Comparison of ENCODE assay signal across 8 mouse cellular contexts in genomic region chr1:153900860-153901730, GRCm38 (mm10). TPM values are rescaled to one million over a fixed set of nuclear protein-coding genes. Genes with fewer than 3 reads are reported as not detected.
A peak's percentile ranks its signal among the peaks of the same experiment; 100 is the strongest.
DNase-seq lines count a peak whose midpoint lies in the region; ATAC-seq and TF ChIP-seq lines count a peak whose summit lies in the region.

No protein-coding gene starts in this region.

- 5% methylated on average over 25 of the region's 25 CpGs for WGBS in thymus, adult 2 months
- 2% methylated on average over 25 of the region's 25 CpGs for WGBS in intestine, embryonic 14.5 days
- 1% methylated on average over 25 of the region's 25 CpGs for WGBS in lung, adult 2 months
- WGBS in neural tube, embryonic 15.5 days, result 1% methylated on average over 25 of the region's 25 CpGs

- peak; percentile 27 for ATAC-seq in common myeloid progenitor, adult 5-6 weeks (replicated peaks; ENCODE audit: low read depth, poor library complexity, severe bottlenecking)
- ATAC-seq in intestine, embryonic 14.5 days (replicated peaks; ENCODE audit: low FRiP score, low TSS enrichment, low read depth), result no peak
- no peak for ATAC-seq in neural tube, embryonic 15.5 days (ENCODE audit: low FRiP score)

- TF ChIP-seq POLR2A in thymus, adult 2 months (IDR thresholded peaks at IDR 0.05; ENCODE audit: control insufficient read depth, extremely low read depth, insufficient read depth, low read length, poor library complexity), result no peak
- peak; percentile 67; the same call in 1 of the 2 replicates for TF ChIP-seq POLR2A in lung, adult 2 months (IDR thresholded peaks at IDR 0.05; ENCODE audit: borderline replicate concordance, extremely low read depth, low read depth, low read length)

- H3K27me3 ChIP-seq in thymus, adult 2 months (ENCODE audit: control insufficient read depth, insufficient read depth, low read length), result no peaks in the 10 kb centered on the region
- H3K27me3 ChIP-seq in intestine, embryonic 14.5 days (replicated peaks; ENCODE audit: control insufficient read depth, insufficient read depth, low read length), result no peaks in the 10 kb centered on the region
- no peaks in the 10 kb centered on the region for H3K27me3 ChIP-seq in neural tube, embryonic 15.5 days (replicated peaks)

- H3K4me2 ChIP-seq in intestine, embryonic 14.5 days (ENCODE audit: low read length), result peak overlapping the region; percentile 82
- H3K4me2 ChIP-seq in neural tube, embryonic 15.5 days, result peak overlapping the region; percentile 72

- peak overlapping the region; percentile 90 for H3K4me3 ChIP-seq in thymus, adult 2 months (ENCODE audit: control insufficient read depth, insufficient read depth, low read length)
- H3K4me3 ChIP-seq in intestine, embryonic 14.5 days (ENCODE audit: low read depth, low read length), result peak overlapping the region; percentile 85
- H3K4me3 ChIP-seq in lung, adult 2 months (replicated peaks; ENCODE audit: extremely low read depth, low read depth, low read length), result peak overlapping the region; percentile 99
- peak overlapping the region; percentile 88 for H3K4me3 ChIP-seq in neural tube, embryonic 15.5 days (replicated peaks)

- H3K36me3 ChIP-seq in thymus, adult 2 months (ENCODE audit: control insufficient read depth, insufficient read depth, low read length), result peaks cover 27% of the 10 kb centered on the region
- H3K36me3 ChIP-seq in intestine, embryonic 14.5 days (ENCODE audit: control insufficient read depth, insufficient read depth, low read length), result peaks cover 36% of the 10 kb centered on the region
- peaks cover 32% of the 10 kb centered on the region for H3K36me3 ChIP-seq in neural tube, embryonic 15.5 days

- peak overlapping the region; percentile 78 for H3K9ac ChIP-seq in intestine, embryonic 14.5 days (ENCODE audit: low read length)
- peak overlapping the region; percentile 91 for H3K9ac ChIP-seq in neural tube, embryonic 15.5 days (replicated peaks)

- no peak overlapping the region for H3K27ac ChIP-seq in thymus, adult 2 months (ENCODE audit: control insufficient read depth, insufficient read depth, low read length)
- H3K27ac ChIP-seq in intestine, embryonic 14.5 days (ENCODE audit: low read depth), result peak overlapping the region; percentile 97
- H3K27ac ChIP-seq in neural tube, embryonic 15.5 days (replicated peaks), result peak overlapping the region; percentile 97

- peaks cover 13% of the 10 kb centered on the region for H3K4me1 ChIP-seq in thymus, adult 2 months (replicated peaks; ENCODE audit: control insufficient read depth, insufficient read depth, low read length)
- H3K4me1 ChIP-seq in intestine, embryonic 14.5 days (replicated peaks; ENCODE audit: control insufficient read depth, insufficient read depth, low read length), result peaks cover 18% of the 10 kb centered on the region
- peaks cover 5% of the 10 kb centered on the region for H3K4me1 ChIP-seq in lung, adult 2 months (ENCODE audit: control insufficient read depth, insufficient read depth, low read length)
- H3K4me1 ChIP-seq in neural tube, embryonic 15.5 days, result peaks cover 47% of the 10 kb centered on the region

- TF ChIP-seq CTCF in thymus, adult 2 months (IDR thresholded peaks at IDR 0.05; ENCODE audit: borderline replicate concordance, control insufficient read depth, extremely low read depth, insufficient read depth, low read length, poor library complexity), result no peak
- TF ChIP-seq CTCF in lung, adult 2 months (IDR thresholded peaks at IDR 0.05; ENCODE audit: insufficient read depth, low read length), result no peak

- DNase-seq in thymus, adult 2 months, result peak; percentile 32
- no peak for DNase-seq in thymus, adult 18-20 months
- DNase-seq in gastrocnemius, postnatal 25 days, result peak; percentile 82
- peak; percentile 71 for DNase-seq in intestine, embryonic 14.5 days (ENCODE audit: low spot score)
- peak; percentile 64 for DNase-seq in lung, adult 2 months
- DNase-seq in frontal cortex, postnatal 10 days (ENCODE audit: low spot score in 2 of 2), result no peak

- H3K9me3 ChIP-seq in intestine, embryonic 14.5 days (ENCODE audit: control insufficient read depth, low read length), result no peaks in the 10 kb centered on the region
- no peaks in the 10 kb centered on the region for H3K9me3 ChIP-seq in neural tube, embryonic 15.5 days (replicated peaks)

RNA-seq across cellular contexts. Expression of gene Teddm2, which starts 1.1 kb away (rescaled TPM):
- 0.57 and 0.93 TPM in 2 replicates for polyA plus RNA-seq in thymus, adult 2 months (2012; rRNA removed)
- total RNA-seq in common myeloid progenitor, adult 5-6 weeks (2017), result 0.18 and 0.29 TPM in 2 replicates
- total RNA-seq in gastrocnemius, postnatal 25 days (2021), result 1 to 10 TPM; 1.6 to 2.3 TPM
- 0.35 and 0.42 TPM in 2 replicates for polyA plus RNA-seq in intestine, embryonic 14.5 days (2014; fragmentation: Nextera tagmentation; extraction: Ambion mirVana)
- 0.43 and 0.44 TPM in 2 replicates for polyA plus RNA-seq in lung, adult 2 months (2012; rRNA removed)
- 1.5 and 1.6 TPM in 2 replicates for polyA plus RNA-seq in neural tube, embryonic 15.5 days (2015; fragmentation: Nextera tagmentation; extraction: Ambion mirVana)

RNA-seq across cellular contexts. Expression of gene Glul, which starts 1.4 kb away (rescaled TPM):
- polyA plus RNA-seq in thymus, adult 2 months (2012; rRNA removed), result 153 and 200 TPM in 2 replicates
- 72.4 and 94.7 TPM in 2 replicates for total RNA-seq in common myeloid progenitor, adult 5-6 weeks (2017)
- 100 to 1,000 TPM; 232 to 471 TPM for total RNA-seq in gastrocnemius, postnatal 25 days (2021)
- polyA plus RNA-seq in intestine, embryonic 14.5 days (2014; fragmentation: Nextera tagmentation; extraction: Ambion mirVana), result 91.7 and 104 TPM in 2 replicates
- polyA plus RNA-seq in lung, adult 2 months (2012; rRNA removed), result 190 and 219 TPM in 2 replicates
- 215 and 233 TPM in 2 replicates for polyA plus RNA-seq in neural tube, embryonic 15.5 days (2015; fragmentation: Nextera tagmentation; extraction: Ambion mirVana)

RNA-seq across cellular contexts. Expression of gene Teddm1a, which starts 9.6 kb away (rescaled TPM):
- polyA plus RNA-seq in thymus, adult 2 months (2012; rRNA removed), result not detected in 2 replicates
- total RNA-seq in common myeloid progenitor, adult 5-6 weeks (2017), result not detected in 2 replicates
- not detected for total RNA-seq in gastrocnemius, postnatal 25 days (2021)
- not detected in 2 replicates for polyA plus RNA-seq in intestine, embryonic 14.5 days (2014; fragmentation: Nextera tagmentation; extraction: Ambion mirVana)
- polyA plus RNA-seq in lung, adult 2 months (2012; rRNA removed), result not detected in 2 replicates
- polyA plus RNA-seq in neural tube, embryonic 15.5 days (2015; fragmentation: Nextera tagmentation; extraction: Ambion mirVana), result not detected in 2 replicates

RNA-seq across cellular contexts. Expression of gene Teddm1b, which starts 26.9 kb away (rescaled TPM):
- 0.19 and 0.26 TPM in 2 replicates for polyA plus RNA-seq in thymus, adult 2 months (2012; rRNA removed)
- not detected in 2 replicates for total RNA-seq in common myeloid progenitor, adult 5-6 weeks (2017)
- total RNA-seq in gastrocnemius, postnatal 25 days (2021), result not detected
- 0.14 and 0.28 TPM in 2 replicates for polyA plus RNA-seq in intestine, embryonic 14.5 days (2014; fragmentation: Nextera tagmentation; extraction: Ambion mirVana)
- not detected in 2 replicates for polyA plus RNA-seq in lung, adult 2 months (2012; rRNA removed)
- 0.33 and 0.44 TPM in 2 replicates for polyA plus RNA-seq in neural tube, embryonic 15.5 days (2015; fragmentation: Nextera tagmentation; extraction: Ambion mirVana)

RNA-seq across cellular contexts. Expression of gene Rgsl1, which starts 57.2 kb away (rescaled TPM):
- polyA plus RNA-seq in thymus, adult 2 months (2012; rRNA removed), result 0.36 and 0.41 TPM in 2 replicates
- not detected in 2 replicates for total RNA-seq in common myeloid progenitor, adult 5-6 weeks (2017)
- not detected for total RNA-seq in gastrocnemius, postnatal 25 days (2021)
- polyA plus RNA-seq in intestine, embryonic 14.5 days (2014; fragmentation: Nextera tagmentation; extraction: Ambion mirVana), result 0.08 and 0.22 TPM in 2 replicates
- polyA plus RNA-seq in lung, adult 2 months (2012; rRNA removed), result 0.08 and 0.25 TPM in 2 replicates
- 0.14 and 0.18 TPM in 2 replicates for polyA plus RNA-seq in neural tube, embryonic 15.5 days (2015; fragmentation: Nextera tagmentation; extraction: Ambion mirVana)

Comparison
In these comparisons a context has a peak if more than half of its experiments do, and no peak if none do; other contexts are left out.
1. DNase-seq: peak in thymus, adult 2 months (single experiment), gastrocnemius, postnatal 25 days (single experiment), intestine, embryonic 14.5 days (single experiment) and lung, adult 2 months (single experiment); none in thymus, adult 18-20 months (0 of 2) and frontal cortex, postnatal 10 days (0 of 2).
2. Peak in every context shown above with its lines, with median percentiles within 50 percentile points of each other: H3K4me3 ChIP-seq.